Mouse (Mus musculus): ENCODE results near the gene St8sia6. TPM values are rescaled to one million over a fixed set of nuclear protein-coding genes. Genes with fewer than 3 reads are reported as not detected.
"Not testable (repeated sequence)": the region's sequence is repeated elsewhere in the genome, so short reads cannot be mapped to it uniquely, and the experiment has no call there.

The St8sia6 gene
- total RNA-seq, 2 experiments from 2014 or later: 0.47 to 1.2 TPM

DNA sequence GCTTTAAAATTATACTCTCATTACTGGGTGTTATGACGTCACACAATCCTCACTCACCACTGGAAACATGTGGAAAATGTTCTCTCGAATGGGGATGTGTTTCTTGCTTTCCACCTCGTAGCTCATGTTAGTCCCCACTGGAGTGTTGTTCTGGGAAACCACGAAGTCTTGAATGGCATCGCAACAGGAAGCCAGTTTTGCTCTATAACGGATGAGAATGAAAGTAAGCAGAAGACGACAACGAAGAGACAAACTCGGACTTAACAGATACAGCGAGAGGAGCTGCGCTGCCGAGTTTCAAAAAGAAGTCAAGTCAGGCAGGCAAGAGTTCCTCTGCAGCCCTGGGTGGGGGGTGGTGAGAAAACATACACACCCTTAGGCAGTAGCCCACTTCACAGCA is 121.4 kb downstream of the St8sia6 start:
- intact Hi-C loops (cut with DNase I): no loop called here
- DNase-seq: no peak

DNA sequence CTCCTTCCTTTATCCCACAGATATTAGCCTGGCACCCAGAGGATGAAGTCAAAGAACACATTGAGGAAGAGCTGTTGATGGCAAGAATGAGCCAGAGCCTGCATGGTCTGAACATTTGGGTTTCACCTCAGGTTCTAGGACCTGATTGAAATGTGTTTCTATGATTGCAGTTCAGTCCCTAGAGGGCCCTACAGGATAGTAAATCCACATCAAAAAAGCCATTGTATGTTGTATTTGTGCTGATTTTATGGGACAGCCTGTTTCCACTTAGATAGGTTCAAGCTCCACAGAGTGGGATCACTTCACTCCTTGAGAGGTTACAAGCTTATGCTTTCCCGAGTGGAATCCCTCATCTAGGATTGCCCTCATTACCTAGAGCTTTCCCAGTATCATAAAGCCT is 159.0 kb downstream of the St8sia6 start:
- intact Hi-C loops (cut with DNase I): no loop called here

DNA sequence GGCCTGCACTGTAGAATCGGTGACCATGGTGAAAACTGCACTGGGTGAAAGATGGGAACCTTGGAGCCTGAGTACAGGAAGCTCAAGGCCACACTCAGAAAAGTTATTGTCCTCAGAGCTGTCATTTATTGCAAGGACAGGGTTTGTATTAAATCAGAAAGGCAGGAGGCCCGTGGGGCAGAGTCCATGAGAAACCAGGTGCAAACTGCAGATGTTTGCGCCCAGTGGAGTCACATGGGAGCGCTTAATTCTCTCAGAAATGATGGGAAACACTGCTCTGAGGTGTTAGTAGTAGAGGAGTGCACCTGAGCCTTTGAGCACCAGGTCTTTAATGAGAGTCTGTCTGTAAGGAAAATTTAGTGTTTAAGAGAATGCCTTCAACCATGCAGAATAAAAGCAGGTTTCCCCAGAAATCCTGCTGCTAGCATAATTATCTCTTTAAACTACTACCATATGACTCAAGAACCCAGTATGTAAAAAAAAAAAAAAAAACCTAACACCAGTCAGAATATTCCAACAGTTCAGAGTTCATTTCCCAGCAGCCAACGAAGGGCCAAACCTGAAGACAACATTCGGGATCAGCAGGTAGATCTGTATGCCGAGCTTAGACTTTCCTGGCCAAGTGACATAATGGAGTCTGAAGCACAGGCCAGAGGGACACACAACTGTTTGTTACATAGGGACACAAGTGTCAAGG is 163.6 kb downstream of the St8sia6 start:
- intact Hi-C loops (cut with DNase I): no loop called here
- DNase-seq: no peak

More for the DNA sequence above, 159.0 kb downstream of the St8sia6 start:
- no peak for DNase-seq

DNA sequence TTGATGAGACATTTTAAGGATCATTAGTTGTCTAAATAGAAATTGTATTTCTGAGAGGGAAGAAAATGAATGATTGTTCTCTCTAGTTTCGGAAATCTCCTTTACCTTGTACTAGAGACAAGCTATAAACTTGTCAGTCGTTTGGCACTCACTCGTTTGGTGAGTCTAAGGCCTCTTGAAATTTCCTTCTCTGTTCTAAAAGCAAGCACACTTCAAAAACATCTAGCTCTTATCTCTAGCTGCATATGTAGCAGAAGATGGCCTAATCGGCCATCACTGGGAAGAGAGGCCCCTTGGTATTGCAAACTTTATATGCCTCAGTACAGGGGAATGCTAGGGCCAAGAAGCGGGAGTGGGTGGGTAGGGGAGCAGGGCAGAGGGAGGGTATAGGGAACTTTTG is 190.2 kb downstream of the St8sia6 start:
- DNase-seq; intact Hi-C loops (cut with DNase I): not testable (repeated sequence)

DNA sequence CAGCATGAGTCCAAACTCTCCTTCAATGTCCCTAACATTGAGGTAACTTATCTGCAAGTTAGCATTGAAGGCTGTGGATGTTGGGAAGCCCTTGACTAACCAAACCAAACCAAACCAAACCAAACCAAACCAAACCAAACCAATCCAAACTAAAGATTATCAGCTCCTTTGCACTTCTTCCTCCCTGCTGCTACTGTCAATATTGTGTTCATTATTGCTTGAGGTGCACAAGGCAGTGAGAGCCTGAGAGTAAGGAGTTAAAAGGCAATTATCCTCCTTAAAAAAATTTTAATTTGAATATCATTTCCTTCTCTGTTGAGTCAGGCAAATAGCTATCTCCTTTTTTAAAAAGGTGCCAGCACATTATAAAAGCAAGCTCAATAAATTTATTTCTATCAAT is 190.8 kb downstream of the St8sia6 start:
- DNase-seq: no peak
- intact Hi-C loops (cut with DNase I): no loop called here

Other genes with a start within 250 kb of the St8sia6 start
- gene Trdmt1, start 249.4 kb downstream of the St8sia6 start, total RNA-seq (2021): 1 to 10 TPM; 3.4 to 4.3 TPM
- 100 to 1,000 TPM; 118 to 161 TPM for gene Vim, start 220.1 kb downstream of the St8sia6 start, total RNA-seq (2021)